Comparison of ENCODE assay signal across 7 mouse cellular contexts in the genomic region with DNA sequence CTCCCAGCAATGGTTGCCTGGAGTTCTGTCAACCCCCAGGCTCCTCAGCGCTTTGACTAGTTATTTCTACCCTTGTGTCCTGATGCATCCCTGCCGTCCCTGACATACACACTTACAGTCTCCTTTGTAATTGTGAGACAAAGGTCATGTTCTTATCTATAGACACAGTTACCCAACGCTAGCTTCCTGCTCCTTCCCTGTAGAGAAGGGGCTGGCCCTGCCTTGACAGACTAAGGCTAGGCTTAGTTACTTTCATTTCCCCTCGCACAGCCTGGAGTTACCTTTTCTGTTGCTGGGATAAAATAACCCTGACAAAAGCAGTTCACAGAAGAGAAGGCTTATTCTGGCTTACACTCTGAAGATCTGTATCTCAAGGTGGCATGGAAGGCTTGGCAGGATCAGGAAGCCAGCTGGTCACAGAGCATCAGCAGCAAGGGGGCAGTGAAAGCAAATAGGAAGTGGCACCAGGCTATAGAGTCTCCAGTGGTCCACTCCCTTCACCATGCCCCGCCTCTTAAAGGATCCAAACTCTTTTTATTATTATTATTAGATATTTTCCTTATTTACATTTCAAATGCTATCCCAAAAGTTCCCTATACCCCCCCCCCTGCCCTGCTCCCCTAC. TPM values are rescaled to one million over a fixed set of nuclear protein-coding genes. Genes with fewer than 3 reads are reported as not detected.
DNase-seq lines count a peak whose midpoint lies in the region; ATAC-seq and TF ChIP-seq lines count a peak whose summit lies in the region.
"Not testable (repeated sequence)": the region's sequence is repeated elsewhere in the genome, so short reads cannot be mapped to it uniquely, and the experiment has no call there.

No protein-coding gene starts in this region.

- H3K9ac ChIP-seq in intestine, embryonic 14.5 days (ENCODE audit: low read length); liver, embryonic 13.5 days: not testable (repeated sequence)

- H3K27ac ChIP-seq in gastrocnemius, adult 2 months; intestine, embryonic 14.5 days (ENCODE audit: low read depth); liver, embryonic 13.5 days: not testable (repeated sequence)
- peak overlapping the region; percentile 14; the same call in 1 of the 2 replicates for H3K27ac ChIP-seq in macrophage

- H3K4me2 ChIP-seq in intestine, embryonic 14.5 days (ENCODE audit: low read length): not testable (repeated sequence)
- 0 out of 2 replicates have a peak overlapping the region, but pooled peaks have one; percentile 24 for H3K4me2 ChIP-seq in liver, embryonic 13.5 days

- intact Hi-C loops in gastrocnemius, adult 2 months (cut with DNase I): not testable (repeated sequence)

- not testable (repeated sequence) for TF ChIP-seq CTCF in gastrocnemius, adult 2 months (IDR thresholded peaks at IDR 0.05)

- H3K4me1 ChIP-seq in intestine, embryonic 14.5 days (replicated peaks; ENCODE audit: control insufficient read depth, insufficient read depth, low read length); liver, embryonic 13.5 days (replicated peaks): not testable (repeated sequence)

- H3K27me3 ChIP-seq in intestine, embryonic 14.5 days (replicated peaks; ENCODE audit: control insufficient read depth, insufficient read depth, low read length); liver, embryonic 13.5 days: not testable (repeated sequence)

- 0 out of 2 replicates have a peak, but pooled peaks have one; percentile 66 for ATAC-seq in intestine, embryonic 14.5 days (replicated peaks; ENCODE audit: low FRiP score, low TSS enrichment, low read depth)
- peak; percentile 57 for ATAC-seq in liver, embryonic 13.5 days (ENCODE audit: low read depth)
- ATAC-seq in neutrophil, adult 5-6 weeks (ENCODE audit: extremely low read depth, insufficient number of reproducible peaks, low FRiP score, poor library complexity, severe bottlenecking): peak; percentile 63

- H3K36me3 ChIP-seq in intestine, embryonic 14.5 days (ENCODE audit: control insufficient read depth, insufficient read depth, low read length); liver, embryonic 13.5 days; macrophage (ENCODE audit: inconsistent target): not testable (repeated sequence)

- WGBS in intestine, embryonic 14.5 days: 65% methylated on average over 5 of the region's 5 CpGs
- 21% methylated on average over 5 of the region's 5 CpGs for WGBS in liver, embryonic 13.5 days (ENCODE audit: insufficient replicate concordance)
- WGBS in macrophage (ENCODE audit: missing documents): 28% methylated on average over 3 of the region's 5 CpGs

- not testable (repeated sequence) for H3K79me2 ChIP-seq in macrophage (ENCODE audit: inconsistent target)

- peak; percentile 7 for DNase-seq in CD4-positive, CD25-positive, alpha-beta regulatory T cell, adult 2 months (ENCODE audit: low read depth, low spot score)
- DNase-seq in adrenal gland, adult 2 months: peak; percentile 3
- not testable (repeated sequence) for DNase-seq in gastrocnemius, adult 2 months; intestine, embryonic 14.5 days (ENCODE audit: low spot score); liver, embryonic 13.5 days

- H3K4me3 ChIP-seq in gastrocnemius, adult 2 months: 0 out of 2 replicates have a peak overlapping the region, but pooled peaks have one; percentile 24
- H3K4me3 ChIP-seq in intestine, embryonic 14.5 days (ENCODE audit: low read depth, low read length): not testable (repeated sequence)
- H3K4me3 ChIP-seq in liver, embryonic 13.5 days (replicated peaks): peak overlapping the region; percentile 32; the same call in 1 of the 2 replicates
- H3K4me3 ChIP-seq in macrophage (ENCODE audit: inconsistent target): peak overlapping the region; percentile 40

- H3K9me3 ChIP-seq in intestine, embryonic 14.5 days (ENCODE audit: control insufficient read depth, low read length); liver, embryonic 13.5 days (replicated peaks): not testable (repeated sequence)

RNA-seq across cellular contexts. Expression of gene Naip5, which starts 0.9 kb away (rescaled TPM):
- 1 to 10 TPM; 1.1 to 7.7 TPM for total RNA-seq in adrenal gland, adult 2 months (2021)
- 2.4 and 4.6 TPM in 2 replicates for polyA plus RNA-seq in adrenal gland, adult 2 months (2012; rRNA removed)
- total RNA-seq in gastrocnemius, adult 2 months (2021): under 1 TPM in 1 of 2 experiments, not detected in 1; 0.06 TPM
- polyA plus RNA-seq in intestine, embryonic 14.5 days (2014; fragmentation: Nextera tagmentation; extraction: Ambion mirVana): 5.4 and 5.6 TPM in 2 replicates
- polyA plus RNA-seq in liver, embryonic 13.5 days (2015; fragmentation: Nextera tagmentation; extraction: Ambion mirVana): 0.27 and 0.44 TPM in 2 replicates
- total RNA-seq in macrophage (2018; cell fraction: chromatin; rRNA removed): 100 to 1,000 TPM in 23 of 26 experiments, 10 to 100 TPM in 3; 61.8 to 265 (median 170) TPM
- 10 to 100 TPM in 25 of 26 experiments, 1 to 10 TPM in 1; 8.8 to 29.5 (median 16.8) TPM for total RNA-seq in macrophage (2018; cell fraction: cytosol; rRNA removed)
- 100 to 1,000 TPM in 6 of 26 experiments, 10 to 100 TPM in 20; 38.6 to 115 (median 74.8) TPM for total RNA-seq in macrophage (2018; cell fraction: nucleus; rRNA removed)
- polyA plus RNA-seq in macrophage (2018): 8.1 to 17.5 TPM (median 13.2 TPM) in 3 replicates
- 12.5 and 15.1 TPM in 2 replicates for total RNA-seq in neutrophil, adult 5-6 weeks (2017)

RNA-seq across cellular contexts. Expression of gene Naip2, which starts 45.1 kb away (rescaled TPM):
- total RNA-seq in adrenal gland, adult 2 months (2021): 1 to 10 TPM; 1.8 to 2.1 TPM
- polyA plus RNA-seq in adrenal gland, adult 2 months (2012; rRNA removed): 0.50 and 0.55 TPM in 2 replicates
- total RNA-seq in gastrocnemius, adult 2 months (2021): under 1 TPM; 0.10 to 0.17 TPM
- polyA plus RNA-seq in intestine, embryonic 14.5 days (2014; fragmentation: Nextera tagmentation; extraction: Ambion mirVana): 5.9 and 6.0 TPM in 2 replicates
- polyA plus RNA-seq in liver, embryonic 13.5 days (2015; fragmentation: Nextera tagmentation; extraction: Ambion mirVana): 1.4 and 1.6 TPM in 2 replicates
- 10 to 100 TPM; 42.6 to 88.1 (median 68.0) TPM for total RNA-seq in macrophage (2018; cell fraction: chromatin; rRNA removed)
- total RNA-seq in macrophage (2018; cell fraction: cytosol; rRNA removed): 10 to 100 TPM; 26.0 to 56.1 (median 38.5) TPM
- 10 to 100 TPM; 27.2 to 77.0 (median 60.8) TPM for total RNA-seq in macrophage (2018; cell fraction: nucleus; rRNA removed)
- polyA plus RNA-seq in macrophage (2018): 24.5 to 39.3 TPM (median 28.2 TPM) in 3 replicates
- 21.1 and 25.6 TPM in 2 replicates for total RNA-seq in neutrophil, adult 5-6 weeks (2017)
